Mouse (Mus musculus) layer of hippocampus, adult 9-11 months (tissue): ENCODE data around the gene Pusl1.

ENCODE experiments used
- DNase-seq: peaks from one replicate; pipeline ENCODE4 v3.0.0; 2022

Gene Pusl1

GRCm38 (mm10) chr4:155891551-155892001 is at the start of gene Pusl1, which contains the start of gene Acap3:
TSS of gene Pusl1 (minus strand) at chr4:155891781.
TSS of gene Acap3 (plus strand) at chr4:155891822.
- DNase-seq: peak; percentile 96

- no peak for DNase-seq
These were observed 40.5 kb upstream of the Pusl1 start for GRCm38 (mm10) chr4:155932031-155932430.

GRCm38 (mm10) chr4:155908751-155909150 is 17.2 kb upstream of the Pusl1 start:
- peak; percentile 1 for DNase-seq

GRCm38 (mm10) chr4:155908281-155908680 is 16.7 kb upstream of the Pusl1 start:
- no peak for DNase-seq

- DNase-seq: peak; percentile 1
These were observed 15.4 kb upstream of the Pusl1 start for GRCm38 (mm10) chr4:155907003-155907402.

GRCm38 (mm10) chr4:155906125-155906524 is 14.5 kb upstream of the Pusl1 start:
- DNase-seq: peak; percentile 1

GRCm38 (mm10) chr4:155905634-155906033 is 14.1 kb upstream of the Pusl1 start:
- DNase-seq: no peak

- DNase-seq: peak; percentile 20
These were observed 12.9 kb upstream of the Pusl1 start for GRCm38 (mm10) chr4:155904318-155905102.

- peak; percentile 1 for DNase-seq
These were observed 11.7 kb upstream of the Pusl1 start for GRCm38 (mm10) chr4:155903246-155903645.

GRCm38 (mm10) chr4:155901205-155901604 is 9.6 kb upstream of the Pusl1 start:
- DNase-seq: peak; percentile 69

- DNase-seq: peak; percentile 1
These were observed 7.8 kb upstream of the Pusl1 start for GRCm38 (mm10) chr4:155899355-155899754.

- DNase-seq: no peak
These were observed 6.7 kb upstream of the Pusl1 start for GRCm38 (mm10) chr4:155898318-155898717.

GRCm38 (mm10) chr4:155896461-155896860 is 4.9 kb upstream of the Pusl1 start:
- DNase-seq: peak; percentile 4

- DNase-seq: peak; percentile 7
These were observed 4.2 kb upstream of the Pusl1 start for GRCm38 (mm10) chr4:155895826-155896225.

GRCm38 (mm10) chr4:155895216-155895615 is 3.6 kb upstream of the Pusl1 start:
- DNase-seq: peak; percentile 80

- peak; percentile 80 for DNase-seq
These were observed 2.8 kb upstream of the Pusl1 start for GRCm38 (mm10) chr4:155894311-155894881.

- peak; percentile 7 for DNase-seq
These were observed 1.7 kb upstream of the Pusl1 start for GRCm38 (mm10) chr4:155893212-155893690.

- peak; percentile 35 for DNase-seq
These were observed 1.0 kb upstream of the Pusl1 start for GRCm38 (mm10) chr4:155892438-155893211.

- peak; percentile 76 for DNase-seq
These were observed 436 bp upstream of the Pusl1 start for GRCm38 (mm10) chr4:155892017-155892416.

GRCm38 (mm10) chr4:155891011-155891471 is 540 bp downstream of the Pusl1 start:
- no peak for DNase-seq

- peak; percentile 1 for DNase-seq
These were observed 2.3 kb downstream of the Pusl1 start for GRCm38 (mm10) chr4:155889316-155889715.

- peak; percentile 2 for DNase-seq
These were observed 3.4 kb downstream of the Pusl1 start for GRCm38 (mm10) chr4:155888181-155888580.

- DNase-seq: peak; percentile 1
These were observed 3.9 kb downstream of the Pusl1 start for GRCm38 (mm10) chr4:155887674-155888073.
